27 mouse cellular contexts compared by ENCODE assay signal in the genomic region with DNA sequence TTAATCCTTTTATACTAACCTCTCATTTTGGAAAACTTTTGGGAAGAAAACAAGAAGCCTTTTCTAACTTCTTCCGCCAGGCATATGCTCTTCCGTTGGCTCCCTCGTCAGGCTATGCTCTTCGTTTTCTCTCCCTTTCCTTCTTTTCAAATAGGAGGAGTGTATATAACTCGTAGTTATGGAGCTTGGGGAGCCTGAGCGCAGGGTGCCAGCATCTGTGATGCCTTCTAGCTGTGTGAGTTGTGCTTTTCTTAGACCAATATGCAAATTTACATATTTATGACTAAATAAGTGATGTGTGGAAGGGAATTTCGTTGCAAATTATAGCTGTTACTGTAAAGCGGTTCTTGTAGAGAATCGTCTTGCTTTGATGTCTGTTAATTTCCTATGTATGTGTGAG.
DNase-seq lines count a peak whose midpoint lies in the region; ATAC-seq and TF ChIP-seq lines count a peak whose summit lies in the region.
"Had no signal": no experiment of that assay in that cellular context is flagged by ENCODE, and none has a peak within 500 bp of the region (broad histone marks: within the 10 kb centered on the region; RNA-seq: fewer than 3 reads in every experiment).

No protein-coding gene starts in this region.

- no peaks in the 10 kb centered on the region for H3K4me1 ChIP-seq in forebrain, postnatal 0 days (ENCODE audit: insufficient read depth)
- H3K4me1 ChIP-seq in forebrain, embryonic 15.5 days, result no peaks in the 10 kb centered on the region
- H3K4me1 ChIP-seq: embryonic facial prominence, embryonic 13.5 days; hindbrain, embryonic 10.5 days; hindbrain, embryonic 15.5 days; kidney, embryonic 15.5 days; limb, embryonic 13.5 days; lung, embryonic 15.5 days had no signal

- H3K4me2 ChIP-seq in forebrain, postnatal 0 days (ENCODE audit: low read depth), result no peak overlapping the region
- no peak overlapping the region for H3K4me2 ChIP-seq in forebrain, embryonic 15.5 days (replicated peaks)
- H3K4me2 ChIP-seq: embryonic facial prominence, embryonic 13.5 days; hindbrain, embryonic 15.5 days; kidney, embryonic 15.5 days; limb, embryonic 13.5 days; liver, embryonic 11.5 days; lung, embryonic 15.5 days; midbrain, embryonic 11.5 days had no signal

- peak; percentile 63 for DNase-seq in forebrain, postnatal 0 days
- DNase-seq in brain, embryonic 14.5 days (ENCODE audit: low read depth), result peak; percentile 28
- peak; percentile 19 to 28 for DNase-seq in left cerebral cortex, postnatal 10 days (ENCODE audit: extremely low spot score in 1 of 2, low spot score in 2 of 2)
- peak; percentile 13 for DNase-seq in right cerebral cortex, postnatal 14 days
- DNase-seq in gastrocnemius, postnatal 14 days, result no peak
- no peak for DNase-seq in heart, adult 11 months
- DNase-seq in adrenal gland, postnatal 14 days, result no peak
- DNase-seq: adrenal gland, postnatal 36 days; cerebellum, adult 8-10 months; cerebellum, postnatal 25 days; heart, postnatal 14 days; kidney, adult 18-20 months; kidney, postnatal 25 days; thymus, adult 2 months; thymus, postnatal 4 days had no signal

- no peak for TF ChIP-seq CTCF in forebrain, postnatal 0 days (IDR thresholded peaks at IDR 0.05; ENCODE audit: low read depth)
- no peak for TF ChIP-seq CTCF in brain, embryonic 14.5 days (IDR thresholded peaks at IDR 0.05; ENCODE audit: borderline replicate concordance, extremely low read depth, insufficient read depth, insufficient read length)

- whole genome bisulfite sequencing in forebrain, postnatal 0 days, result 59% methylated on average over 9 of the region's 9 CpGs
- 74% methylated on average over 9 of the region's 9 CpGs for whole genome bisulfite sequencing in forebrain, embryonic 15.5 days

- H3K36me3 ChIP-seq in forebrain, postnatal 0 days (ENCODE audit: insufficient read depth), result no peaks in the 10 kb centered on the region
- H3K36me3 ChIP-seq in forebrain, embryonic 15.5 days, result no peaks in the 10 kb centered on the region
- H3K36me3 ChIP-seq: embryonic facial prominence, embryonic 13.5 days; hindbrain, embryonic 10.5 days; hindbrain, embryonic 15.5 days; kidney, embryonic 15.5 days; limb, embryonic 13.5 days; lung, embryonic 15.5 days had no signal

- H3K27ac ChIP-seq in forebrain, postnatal 0 days (ENCODE audit: low read depth, low read length), result no peak overlapping the region
- H3K27ac ChIP-seq in forebrain, embryonic 15.5 days (replicated peaks), result no peak overlapping the region
- H3K27ac ChIP-seq: embryonic facial prominence, embryonic 13.5 days; hindbrain, embryonic 10.5 days; hindbrain, embryonic 15.5 days; kidney, embryonic 15.5 days; layer of hippocampus, adult 2 months; limb, embryonic 13.5 days; lung, embryonic 15.5 days had no signal

- TF ChIP-seq POLR2A in brain, embryonic 14.5 days (IDR thresholded peaks at IDR 0.05; ENCODE audit: borderline replicate concordance, extremely low read depth, insufficient read depth, insufficient read length, poor library complexity, severe bottlenecking), result no peak

- H3K27me3 ChIP-seq in forebrain, postnatal 0 days (ENCODE audit: insufficient read depth, low read length), result no peaks in the 10 kb centered on the region
- no peaks in the 10 kb centered on the region for H3K27me3 ChIP-seq in forebrain, embryonic 15.5 days
- H3K27me3 ChIP-seq: embryonic facial prominence, embryonic 13.5 days; hindbrain, embryonic 15.5 days; kidney, embryonic 15.5 days; limb, embryonic 13.5 days; lung, embryonic 15.5 days had no signal

- ATAC-seq in forebrain, postnatal 0 days, result peak; percentile 61
- ATAC-seq in forebrain, embryonic 15.5 days (replicated peaks), result no peak
- ATAC-seq: inflammation-experienced regulatory T-cells, adult 6 months; midbrain, embryonic 16.5 days had no signal

- no peaks in the 10 kb centered on the region for H3K9me3 ChIP-seq in forebrain, postnatal 0 days (ENCODE audit: low read length)
- H3K9me3 ChIP-seq in forebrain, embryonic 15.5 days, result no peaks in the 10 kb centered on the region
- H3K9me3 ChIP-seq: embryonic facial prominence, embryonic 13.5 days; hindbrain, embryonic 10.5 days; hindbrain, embryonic 15.5 days; kidney, embryonic 15.5 days; limb, embryonic 13.5 days; lung, embryonic 15.5 days had no signal

- intact Hi-C loops in left cerebral cortex, postnatal 10 days (cut with DNase I), result no loop called here
- intact Hi-C loops in gastrocnemius, postnatal 14 days (cut with DNase I; ENCODE audit: low total_unique reads), result no loop called here

- no peak overlapping the region for H3K4me3 ChIP-seq in forebrain, postnatal 0 days (ENCODE audit: low read depth, low read length)
- H3K4me3 ChIP-seq in forebrain, embryonic 15.5 days, result no peak overlapping the region
- H3K4me3 ChIP-seq: embryonic facial prominence, embryonic 13.5 days; hindbrain, embryonic 10.5 days; hindbrain, embryonic 15.5 days; kidney, embryonic 15.5 days; layer of hippocampus, adult 2 months; limb, embryonic 13.5 days; lung, embryonic 15.5 days had no signal

- no peak overlapping the region for H3K9ac ChIP-seq in forebrain, postnatal 0 days
- no peak overlapping the region for H3K9ac ChIP-seq in forebrain, embryonic 15.5 days (replicated peaks)
- H3K9ac ChIP-seq: embryonic facial prominence, embryonic 13.5 days; hindbrain, embryonic 15.5 days; kidney, embryonic 15.5 days; limb, embryonic 13.5 days; lung, embryonic 15.5 days had no signal

Comparison
In these comparisons a context has a peak if more than half of its experiments do, and no peak if none do; other contexts are left out.
1. DNase-seq: peak in forebrain, postnatal 0 days (single experiment), brain, embryonic 14.5 days (single experiment), left cerebral cortex, postnatal 10 days (2 of 2) and right cerebral cortex, postnatal 14 days (single experiment); none in gastrocnemius, postnatal 14 days (single experiment), heart, adult 11 months (single experiment) and adrenal gland, postnatal 14 days (single experiment).